Mouse (Mus musculus) lung, postnatal 25 days (tissue): Measurements from ENCODE around the gene Nrxn1.
"Not testable (repeated sequence)": the region's sequence is repeated elsewhere in the genome, so short reads cannot be mapped to it uniquely, and the experiment has no call there.

Source experiments
- DNase-seq: peaks from one replicate; pipeline ENCODE4 v3.0.0; 2022; ENCODE audit warnings: low spot score

Nrxn1 gene

DNA sequence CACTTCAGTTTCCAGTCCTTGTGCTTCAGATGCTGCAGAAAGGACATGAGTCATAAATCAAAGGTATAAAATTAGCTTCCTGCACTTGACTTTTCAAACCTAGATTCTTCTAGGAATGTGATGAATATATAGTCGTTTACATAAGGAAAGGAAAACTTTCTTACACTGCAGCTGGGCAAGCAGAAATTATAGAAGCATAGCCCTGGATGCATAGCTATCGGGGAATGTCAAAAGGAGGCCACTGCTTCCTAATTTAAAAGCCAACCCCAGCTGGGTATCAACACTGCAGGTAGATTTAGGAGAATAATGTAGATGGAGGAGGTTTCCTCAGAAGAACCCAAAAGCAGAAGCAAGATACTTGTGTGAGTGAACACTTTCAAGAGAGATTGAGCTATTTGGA is 523.0 kb downstream of the Nrxn1 start:
- DNase-seq, result no peak

DNA sequence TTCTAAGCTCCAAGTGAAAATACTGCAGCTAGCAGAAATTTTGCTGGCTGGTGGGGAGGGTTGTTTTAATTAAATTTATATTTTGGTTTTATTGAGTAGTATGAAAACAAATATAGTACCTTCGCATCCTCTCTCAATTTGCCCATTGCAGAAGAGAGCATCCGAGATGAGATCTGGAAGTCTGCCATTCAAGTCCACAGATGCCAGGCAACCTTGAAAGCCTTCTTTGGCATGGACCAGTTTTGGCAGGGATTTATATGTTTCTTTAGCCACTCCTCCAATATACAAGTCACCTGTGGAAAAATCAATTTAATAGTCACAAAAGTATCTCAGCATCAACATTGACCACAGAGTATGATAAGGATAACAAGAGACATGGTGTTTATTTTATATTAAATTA is 527.7 kb downstream of the Nrxn1 start:
- no peak for DNase-seq

DNA sequence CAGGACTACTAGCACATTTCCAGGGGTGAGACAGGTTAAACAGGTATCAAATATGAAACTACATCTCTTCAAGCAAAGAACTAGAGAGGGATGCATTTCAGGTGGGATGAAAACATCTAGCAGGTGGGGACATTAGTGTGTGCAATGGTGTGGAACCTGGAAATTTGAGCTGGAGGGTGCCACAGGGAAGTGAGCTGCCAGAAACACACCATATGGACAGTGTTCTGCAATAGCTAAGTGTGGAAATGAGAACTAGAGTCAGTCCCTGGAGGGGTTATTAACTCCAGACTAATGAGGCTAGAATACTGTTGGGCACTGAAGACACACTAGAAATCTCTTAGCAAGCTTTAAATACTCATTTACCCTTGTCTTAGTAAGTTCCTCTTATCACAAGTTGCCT is 536.5 kb downstream of the Nrxn1 start:
- DNase-seq, result no peak

DNA sequence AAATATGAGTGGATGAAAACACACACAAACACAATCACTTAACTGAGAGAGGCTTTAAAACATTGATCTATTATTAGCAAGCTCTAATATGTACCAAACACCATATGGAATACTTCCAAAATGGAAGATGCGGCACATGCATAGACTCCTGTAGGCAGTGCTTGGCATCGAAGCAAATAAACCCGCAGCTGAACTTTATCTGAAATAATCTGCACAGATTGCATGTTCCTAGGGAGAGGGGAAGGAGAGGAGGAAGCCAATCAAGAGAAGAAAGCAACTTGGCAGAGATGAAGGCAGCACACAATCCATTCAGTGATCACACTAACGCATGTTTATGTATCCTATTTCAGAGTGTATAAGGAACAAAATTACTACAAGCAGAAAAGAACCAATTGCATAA is 542.5 kb downstream of the Nrxn1 start:
- DNase-seq, result no peak

DNA sequence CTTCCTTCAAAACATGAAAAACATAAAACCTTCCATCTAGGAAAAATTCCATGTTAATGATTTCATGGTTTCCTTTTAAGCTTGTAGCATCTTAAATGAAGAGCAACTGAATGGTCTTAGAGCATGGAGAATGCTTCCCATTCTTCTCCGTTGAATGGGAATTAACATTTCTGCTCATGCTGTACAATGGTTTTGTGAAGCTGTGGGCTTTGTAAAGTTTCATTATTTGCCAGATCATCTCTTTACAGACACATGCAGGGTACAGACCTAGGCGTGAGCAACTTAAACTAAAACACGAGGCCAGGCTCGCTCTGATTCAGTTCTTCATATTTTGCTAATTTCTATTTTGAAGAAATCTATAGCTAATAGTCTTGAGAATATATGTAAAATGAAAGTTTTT is 546.1 kb downstream of the Nrxn1 start:
- DNase-seq, result no peak

DNA sequence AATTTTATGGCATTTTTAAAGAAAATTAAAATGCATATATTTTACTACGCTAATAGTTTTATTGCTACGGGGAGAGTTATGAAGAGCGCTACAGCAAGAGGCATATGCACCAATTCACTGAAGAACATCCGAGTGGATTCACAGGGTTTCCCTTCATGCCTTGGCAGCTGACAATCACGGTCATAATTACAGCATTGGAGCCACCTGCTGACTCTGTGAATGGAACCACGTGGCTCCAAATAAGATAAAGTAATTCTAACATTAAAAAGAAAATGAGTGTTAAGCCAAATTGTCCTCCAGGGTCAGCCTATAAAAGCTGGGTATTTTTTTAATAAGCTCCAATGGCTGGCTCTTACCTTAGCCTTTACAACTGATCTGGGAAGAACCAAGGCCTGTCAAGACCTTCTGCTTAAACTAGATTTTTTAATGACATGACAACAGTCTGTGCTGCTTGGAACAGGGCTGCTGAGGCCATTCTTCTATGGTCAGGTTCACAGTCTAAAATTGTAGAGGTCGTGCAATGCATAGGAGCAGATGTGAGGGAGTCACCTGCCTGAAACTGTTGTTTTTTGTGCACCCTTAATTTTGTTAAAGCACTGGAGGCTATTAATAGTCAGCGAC is 548.1 kb downstream of the Nrxn1 start:
- no peak for DNase-seq

DNA sequence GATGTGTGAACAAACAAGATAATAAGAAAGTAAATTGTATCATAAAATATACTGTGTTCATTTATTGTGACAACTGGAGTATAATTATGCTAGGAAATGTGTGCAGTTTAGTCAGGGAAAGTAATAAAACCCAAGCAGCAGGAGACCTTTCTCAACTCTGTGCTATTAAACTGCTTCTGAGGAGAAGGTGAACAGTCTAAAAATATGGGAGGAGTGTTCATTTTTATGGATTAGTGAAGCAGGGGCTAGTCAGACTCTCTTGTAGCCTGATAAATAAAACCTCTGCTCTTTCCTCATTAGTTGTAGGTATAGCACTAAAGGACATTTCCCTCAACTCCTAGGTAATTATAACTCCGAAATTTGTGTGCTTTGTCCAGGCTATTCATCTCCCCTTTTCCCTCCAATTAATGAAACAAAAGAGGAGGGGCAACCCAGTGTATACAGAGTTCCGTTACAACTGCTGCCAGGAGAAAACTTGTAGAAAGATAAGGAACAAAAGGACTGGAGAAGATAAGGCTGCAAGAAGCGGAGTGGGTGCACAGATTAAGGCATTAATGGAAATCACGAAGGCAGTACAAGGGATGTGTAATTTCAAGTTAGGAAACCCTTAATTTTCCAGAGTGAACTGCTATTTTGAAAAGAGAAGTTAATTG is 548.8 kb downstream of the Nrxn1 start:
- no peak for DNase-seq

DNA sequence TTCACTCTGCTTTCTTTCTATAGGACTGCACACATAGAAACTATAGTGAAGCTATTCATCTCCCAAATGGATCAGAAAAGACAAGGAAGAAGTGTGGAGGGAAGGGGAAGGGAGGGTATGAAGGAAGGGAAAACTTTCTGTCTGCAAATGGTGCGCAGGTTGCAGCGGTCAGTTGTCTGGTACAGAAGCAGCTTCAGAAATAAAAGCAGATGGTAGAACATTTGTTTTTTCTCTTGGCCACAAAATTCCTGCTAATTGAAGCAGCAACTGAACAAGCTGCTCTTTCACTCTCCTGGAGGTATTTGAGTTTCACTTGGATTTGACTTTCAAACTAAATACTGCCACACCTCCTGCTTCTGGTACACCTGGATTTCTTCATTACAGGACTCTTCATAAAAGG is 561.4 kb downstream of the Nrxn1 start:
- no peak for DNase-seq

DNA sequence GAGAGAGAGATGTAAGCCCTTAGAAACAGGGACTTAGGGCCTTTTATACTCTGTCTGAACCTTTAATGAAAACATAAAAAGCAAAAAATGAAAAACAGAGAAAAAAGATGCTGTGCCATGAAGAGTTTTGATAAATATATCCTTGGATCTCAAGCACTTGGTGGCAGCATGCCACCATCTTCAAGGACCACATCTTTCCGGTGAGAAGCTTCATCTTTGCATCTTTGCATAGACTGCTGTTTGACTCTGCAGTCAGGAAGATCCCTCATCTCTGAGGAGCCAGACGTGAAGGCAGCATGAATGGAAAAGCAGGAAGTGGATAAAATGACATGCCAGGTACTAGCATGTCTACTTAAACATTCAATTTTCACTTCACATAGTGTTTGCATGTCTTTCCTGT is 586.8 kb downstream of the Nrxn1 start:
- no peak for DNase-seq

DNA sequence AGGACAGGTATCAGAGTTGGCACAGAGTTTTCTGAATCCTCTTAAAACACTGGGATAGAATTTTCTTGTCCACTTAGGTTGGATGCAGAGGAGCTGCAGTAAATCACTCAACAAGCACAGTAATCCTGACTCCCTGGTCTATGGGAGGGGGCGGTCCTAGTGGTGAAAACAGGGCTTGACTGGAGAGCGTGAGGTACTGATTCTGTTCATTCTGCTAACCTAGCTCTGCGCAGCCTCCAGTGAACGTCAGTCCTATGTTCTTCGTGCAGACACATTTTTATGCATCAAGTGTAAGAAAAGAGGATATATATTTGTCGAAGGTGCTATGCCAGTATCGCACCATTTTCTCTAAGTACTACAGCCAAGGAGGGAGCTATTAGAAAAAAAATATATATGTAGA is 588.9 kb downstream of the Nrxn1 start:
- DNase-seq, result not testable (repeated sequence)

DNA sequence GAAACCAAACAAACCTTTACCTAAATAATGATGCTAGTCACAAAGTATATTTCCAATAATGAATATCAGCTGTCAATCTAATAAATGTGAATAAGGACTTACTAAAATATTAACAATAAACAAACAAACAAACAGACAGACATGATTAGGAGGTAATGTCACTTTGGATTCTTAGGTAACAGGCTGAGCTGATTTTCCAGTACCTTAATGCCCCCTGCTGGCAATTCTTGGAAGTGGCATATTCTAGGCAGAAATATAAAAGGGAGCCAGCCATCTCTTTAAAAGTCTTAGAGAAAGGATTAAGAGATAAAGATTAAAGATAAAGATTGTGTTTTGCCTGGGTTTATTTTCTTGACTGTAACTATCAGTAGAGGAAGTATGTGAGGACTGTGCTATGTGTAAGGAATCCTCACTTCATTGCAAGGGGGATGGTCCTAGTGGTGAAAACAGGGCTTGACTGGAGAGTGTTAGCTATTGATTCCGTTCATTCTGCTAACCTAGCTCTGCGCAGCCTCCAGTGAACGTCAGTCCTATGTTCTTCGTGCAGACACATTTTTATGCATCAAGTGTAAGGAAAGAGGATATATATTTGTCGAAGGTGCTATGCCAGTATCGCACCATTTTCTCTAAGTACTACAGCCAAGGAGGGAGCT is 591.7 kb downstream of the Nrxn1 start:
- DNase-seq, result peak; percentile 10

DNA sequence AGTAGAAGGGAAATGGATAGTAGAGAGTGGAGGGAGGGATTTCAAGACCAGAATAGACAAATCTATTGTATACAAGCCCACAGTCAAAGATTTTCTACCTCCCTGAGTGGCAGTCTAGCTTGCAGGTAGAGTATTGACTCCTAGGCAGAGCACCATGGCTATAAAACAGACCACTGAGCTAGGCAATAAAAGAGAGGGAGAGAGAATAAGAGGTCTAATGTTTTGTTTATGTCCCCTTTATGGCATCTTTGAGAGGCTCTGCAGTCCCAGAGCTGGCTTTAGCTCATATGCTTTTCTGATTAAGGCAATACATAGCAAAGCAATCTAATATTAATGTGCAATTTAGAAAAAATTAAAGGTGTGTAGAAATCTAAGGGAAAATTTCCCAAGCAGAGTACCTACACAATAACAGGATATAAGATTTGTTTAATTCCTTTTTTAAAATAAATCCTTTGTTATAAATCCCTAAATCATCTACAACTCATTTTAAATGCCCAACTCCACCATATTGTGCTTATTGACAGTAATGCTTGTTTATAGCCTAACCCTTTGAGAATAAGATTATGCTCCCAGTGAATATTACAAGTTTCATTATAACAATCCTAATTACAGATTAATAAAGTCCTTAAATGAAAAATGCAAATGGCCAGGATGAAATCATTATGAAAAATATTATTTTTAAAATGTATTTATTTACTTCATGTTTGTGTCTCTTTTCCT is 613.2 kb downstream of the Nrxn1 start:
- no peak for DNase-seq

DNA sequence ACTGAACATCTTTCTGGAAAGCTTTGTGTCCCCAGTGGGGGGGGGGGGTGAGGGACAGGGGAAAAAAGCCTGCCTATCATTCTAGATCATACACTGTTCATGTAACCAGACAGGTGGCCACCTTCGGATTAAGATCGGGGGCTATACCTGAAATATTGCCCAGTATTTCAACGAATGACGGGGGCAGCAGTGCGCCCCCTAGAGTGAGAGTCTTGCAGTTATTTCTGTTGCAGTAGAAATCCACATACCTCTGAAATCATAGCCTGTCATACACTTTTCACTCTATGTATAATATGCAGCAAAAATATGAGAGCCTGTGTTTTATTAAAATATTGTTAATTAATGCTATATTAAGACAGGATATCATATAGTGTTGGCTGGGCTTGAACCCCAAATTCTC is 636.1 kb downstream of the Nrxn1 start:
- DNase-seq, result no peak

DNA sequence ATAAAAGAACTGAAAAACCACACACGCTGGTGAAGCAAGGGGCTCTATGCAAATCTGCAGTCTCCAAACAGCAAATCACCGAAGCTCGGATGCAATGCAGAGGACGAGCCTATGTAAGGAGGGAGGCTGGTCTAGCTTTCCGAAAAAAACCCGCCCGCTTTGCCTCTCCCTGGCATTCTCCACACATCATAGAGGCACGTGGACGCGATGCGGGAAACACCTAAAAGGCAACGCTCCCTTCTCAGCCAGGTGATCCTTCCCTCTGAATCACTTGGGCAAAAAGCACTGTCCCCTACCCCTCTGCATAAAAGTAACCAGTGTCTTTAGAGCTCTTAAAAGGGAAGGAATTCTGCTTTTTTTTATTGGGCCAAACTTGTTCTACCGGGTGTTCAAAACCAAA is 637.0 kb downstream of the Nrxn1 start:
- no peak for DNase-seq

DNA sequence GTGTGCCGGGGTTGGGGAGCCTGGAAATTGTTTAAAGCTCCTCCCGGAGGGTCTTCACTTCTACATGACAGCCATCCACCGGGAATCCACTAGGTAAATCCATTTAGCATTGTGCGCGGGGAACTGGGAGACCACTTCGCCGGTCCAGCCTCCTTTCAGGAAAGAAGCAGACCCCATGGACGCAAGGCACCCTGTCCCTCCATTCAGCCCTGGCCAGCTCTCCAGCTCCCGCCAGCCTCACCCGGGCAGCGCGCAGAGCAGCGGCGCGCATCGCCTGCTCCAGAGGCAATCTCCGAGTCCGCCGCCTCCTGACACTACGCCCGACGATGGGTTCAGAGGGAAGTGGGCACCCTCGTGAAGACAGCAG is 637.5 kb downstream of the Nrxn1 start:
- no peak for DNase-seq

DNA sequence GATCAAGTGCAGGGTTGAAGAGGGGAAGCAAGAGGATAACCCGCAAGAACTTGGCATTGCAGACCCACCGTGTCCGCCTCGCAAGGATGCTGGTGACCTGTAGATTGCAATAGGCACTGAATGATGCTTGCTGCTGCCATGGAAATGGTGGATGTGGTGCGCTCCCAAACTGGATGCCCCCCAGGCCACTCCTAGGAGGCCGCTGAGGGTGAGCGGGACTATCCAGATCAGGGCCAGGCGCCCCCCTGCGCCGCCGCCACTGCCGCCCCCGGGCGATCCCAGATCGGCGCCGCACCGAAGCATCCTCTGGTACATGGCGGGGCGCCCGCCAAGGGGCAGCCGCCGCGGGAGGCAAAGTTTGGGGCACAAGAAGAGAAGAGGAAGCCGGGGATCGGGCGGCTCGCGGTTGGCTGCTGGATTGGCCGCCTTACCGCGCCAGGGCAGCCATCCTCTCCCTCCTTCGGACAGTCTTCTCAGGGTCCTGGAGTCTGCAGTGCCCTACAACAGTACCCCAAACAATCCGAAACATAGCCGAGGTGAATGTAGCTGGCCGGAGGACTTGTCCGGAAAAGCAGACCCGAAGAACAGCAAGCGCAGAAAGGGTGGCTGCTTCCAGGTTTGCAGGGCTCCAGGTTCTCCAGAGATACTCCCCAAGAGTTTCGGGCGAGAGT is 638.0 kb downstream of the Nrxn1 start:
- DNase-seq, result no peak

DNA sequence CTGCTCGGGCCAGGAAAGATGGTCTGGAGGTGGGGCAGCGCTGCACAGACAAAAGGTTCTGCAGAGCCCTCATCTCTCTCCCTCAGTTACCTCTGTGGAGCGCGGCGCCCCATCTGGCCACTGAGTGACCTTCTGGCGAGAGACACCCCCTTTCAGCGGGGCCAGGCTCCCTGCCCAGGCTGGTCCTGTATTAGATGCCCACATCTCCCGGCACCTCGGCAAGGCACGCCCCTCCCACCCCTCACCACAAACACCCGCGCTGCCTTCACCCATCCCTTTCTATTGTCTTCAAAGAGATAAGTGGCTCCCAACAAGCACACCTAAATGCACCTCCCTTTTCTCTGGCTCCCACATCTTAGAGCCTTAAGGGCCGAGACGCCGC is 638.5 kb downstream of the Nrxn1 start:
- no peak for DNase-seq

DNA sequence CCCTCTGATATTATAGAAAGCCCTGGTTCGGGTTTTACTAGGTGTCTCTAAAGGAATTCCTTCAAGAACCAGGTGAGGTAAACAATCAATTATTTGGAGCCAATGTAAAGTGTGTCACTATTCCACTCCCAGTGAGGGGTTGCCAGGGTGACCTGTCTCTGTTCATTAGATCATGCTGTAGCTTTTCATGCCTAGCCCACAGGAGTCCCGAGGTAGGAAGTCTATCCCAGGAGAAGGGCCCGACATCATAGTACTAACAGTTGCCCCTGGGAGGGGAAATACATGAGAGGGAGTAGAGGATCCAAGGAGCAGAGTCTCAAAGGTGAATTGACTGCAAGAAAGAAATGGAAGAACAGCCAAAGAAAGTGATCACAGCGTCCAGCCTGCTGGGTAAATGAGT is 639.6 kb downstream of the Nrxn1 start:
- DNase-seq, result no peak

DNA sequence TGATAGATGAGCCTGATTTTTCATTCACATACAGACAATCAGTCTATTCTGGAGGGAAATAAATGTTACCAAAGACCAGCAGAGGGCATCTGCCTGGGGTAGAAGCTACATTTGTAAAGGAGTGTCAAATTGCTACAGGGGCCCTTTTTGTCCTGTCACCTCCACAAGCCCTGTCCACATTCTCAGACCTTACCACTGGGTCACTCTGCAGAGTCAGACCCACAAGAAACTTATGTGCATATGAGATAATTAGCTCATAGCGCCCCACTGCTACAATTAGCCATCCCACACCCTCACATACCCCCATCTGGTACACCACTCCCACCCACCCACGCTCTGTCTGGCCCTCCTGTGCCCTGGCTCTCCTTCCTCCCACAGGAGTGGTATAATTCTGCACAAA is 640.1 kb downstream of the Nrxn1 start:
- DNase-seq, result no peak

DNA sequence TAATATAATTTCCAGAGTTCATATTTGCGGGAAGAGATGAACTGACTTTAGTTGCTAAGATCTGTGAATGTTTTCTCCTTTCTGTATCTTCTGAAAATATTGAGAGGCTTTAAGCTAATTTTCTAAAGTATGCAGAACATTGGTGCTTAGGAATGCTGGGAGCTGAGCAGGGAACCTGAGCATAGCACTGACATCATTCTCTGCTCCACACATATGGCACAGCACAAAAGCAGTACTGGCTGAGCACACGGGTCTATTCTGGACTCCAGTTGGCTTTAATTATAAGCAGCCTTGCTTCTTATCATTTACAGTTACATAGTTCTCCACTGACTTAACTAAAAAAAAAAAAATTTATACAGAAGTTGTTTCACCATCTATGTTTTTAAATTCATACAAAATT is 641.5 kb downstream of the Nrxn1 start:
- DNase-seq, result no peak

DNA sequence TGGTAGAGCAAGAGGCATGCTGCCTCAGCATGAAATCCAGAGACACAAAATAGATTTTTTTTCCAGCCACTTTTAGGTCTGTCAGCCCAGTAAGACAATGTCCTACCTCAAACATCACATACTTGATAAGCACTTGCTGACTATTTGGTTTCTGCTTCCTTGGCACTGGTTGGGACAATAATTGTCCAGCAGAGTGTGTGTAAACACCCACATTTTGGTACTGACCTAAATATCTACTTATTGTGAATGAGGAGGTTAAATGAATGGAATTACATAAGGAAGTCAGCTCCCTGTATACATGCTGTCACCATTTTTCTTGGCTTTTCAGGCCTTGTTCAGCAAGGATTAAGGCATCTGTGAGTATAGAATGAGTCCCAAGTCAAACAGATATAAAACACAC is 649.8 kb downstream of the Nrxn1 start:
- no peak for DNase-seq

DNA sequence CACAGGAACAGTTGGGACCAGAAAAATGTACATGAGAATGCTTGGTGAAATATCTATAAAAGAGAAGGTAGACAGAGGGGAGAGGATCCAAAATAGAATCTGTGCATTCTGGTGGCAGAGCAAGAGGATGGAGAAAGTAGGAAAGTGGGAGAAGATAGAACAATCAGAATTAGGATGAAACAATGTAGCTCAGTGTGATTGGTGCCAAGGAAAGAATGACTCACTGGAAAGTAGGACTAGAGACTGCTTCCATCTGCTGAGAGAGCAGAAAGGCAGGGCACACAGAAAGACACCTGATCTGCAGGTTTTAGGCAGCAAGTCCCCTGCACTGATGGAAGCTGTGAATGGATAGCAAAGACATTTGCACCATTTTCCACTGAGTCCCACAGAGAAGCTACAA is 657.0 kb downstream of the Nrxn1 start:
- no peak for DNase-seq

DNA sequence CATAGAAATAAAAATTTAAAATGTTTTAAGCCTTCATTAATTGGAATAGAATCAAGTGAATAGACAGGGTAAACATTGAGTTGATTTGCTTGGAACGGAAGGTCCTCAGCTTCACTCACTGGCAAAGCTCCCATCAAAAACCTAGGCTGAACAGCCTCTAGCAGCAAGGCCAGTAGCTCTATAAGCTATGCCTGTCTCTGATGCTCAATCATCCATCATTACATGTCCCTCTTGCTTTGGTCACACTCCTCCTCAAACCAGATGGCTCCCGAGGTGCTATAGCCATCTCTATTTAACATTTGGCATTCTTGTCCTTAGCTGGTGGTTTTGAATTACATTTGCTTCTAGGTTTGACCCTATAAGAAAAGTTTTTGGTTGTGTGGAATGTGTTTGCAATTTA is 657.5 kb downstream of the Nrxn1 start:
- no peak for DNase-seq
